Mouse (Mus musculus) adrenal gland, adult 2 months (tissue): ENCODE measurements at regions not wholly inside any gene's neighbourhood (a gene's known extent, or its start where the extent isn't known, plus 50 kb on each side); places are given as distances from the start of the nearest gene placed in this dataset.

Source experiments
- DNase-seq: peaks from one replicate; pipeline ENCODE4 v3.0.0; 2021

GRCm38 (mm10) chr11:8377301-8377700, 287.0 kb downstream of the Tns3 start:
- no peak for DNase-seq

GRCm38 (mm10) chr11:8365545-8365944, 298.8 kb downstream of the Tns3 start:
- DNase-seq = peak; percentile 86

- DNase-seq = no peak
Observed at GRCm38 (mm10) chr11:8364703-8365433, 299.5 kb downstream of the Tns3 start.

GRCm38 (mm10) chr11:8344938-8345337, 319.4 kb downstream of the Tns3 start:
- DNase-seq = no peak

GRCm38 (mm10) chr11:8302347-8303188, 361.8 kb downstream of the Tns3 start:
- peak; percentile 9 for DNase-seq

- DNase-seq = no peak
Observed at GRCm38 (mm10) chr11:8297462-8297861, 366.9 kb downstream of the Tns3 start.

- no peak for DNase-seq
Observed at GRCm38 (mm10) chr11:8293322-8294014, 370.9 kb downstream of the Tns3 start.

GRCm38 (mm10) chr11:8285271-8285670, 379.1 kb downstream of the Tns3 start:
- DNase-seq = no peak

GRCm38 (mm10) chr11:8275203-8275602, 389.1 kb downstream of the Tns3 start:
- no peak for DNase-seq

- no peak for DNase-seq
Observed at GRCm38 (mm10) chr11:8269171-8269570, 395.2 kb downstream of the Tns3 start.

GRCm38 (mm10) chr11:8254036-8254435, 410.3 kb downstream of the Tns3 start:
- no peak for DNase-seq

GRCm38 (mm10) chr11:8251360-8251759, 413.0 kb downstream of the Tns3 start:
- DNase-seq = no peak

- DNase-seq = no peak
Observed at GRCm38 (mm10) chr11:8249468-8249867, 414.9 kb downstream of the Tns3 start.

- DNase-seq = no peak
Observed at GRCm38 (mm10) chr11:8247535-8247934, 416.8 kb downstream of the Tns3 start.

GRCm38 (mm10) chr11:8247024-8247423, 417.3 kb downstream of the Tns3 start:
- no peak for DNase-seq

- DNase-seq = no peak
Observed at GRCm38 (mm10) chr11:8245408-8246003, 418.8 kb downstream of the Tns3 start.

- no peak for DNase-seq
Observed at GRCm38 (mm10) chr11:8238498-8238897, 425.8 kb downstream of the Tns3 start.

GRCm38 (mm10) chr11:8237556-8237955, 426.8 kb downstream of the Tns3 start:
- DNase-seq = no peak

- DNase-seq = peak; percentile 36
Observed at GRCm38 (mm10) chr11:8236056-8236455, 428.3 kb downstream of the Tns3 start.

GRCm38 (mm10) chr11:8232636-8233189, 431.6 kb downstream of the Tns3 start:
- no peak for DNase-seq

- no peak for DNase-seq
Observed at GRCm38 (mm10) chr11:8229787-8230186, 434.5 kb downstream of the Tns3 start.
